Mouse (Mus musculus): ENCODE measurements around the gene Pola1. TPM values are rescaled to one million over a fixed set of nuclear protein-coding genes. Genes with fewer than 3 reads are reported as not detected.

The Pola1 gene
- polyA plus RNA-seq, 1 experiment from 2014 or later: 1.8 TPM

- ATAC-seq: no peak
- no peaks in the 10 kb centered on the region for H3K27me3 ChIP-seq (replicated peaks; ENCODE audit: insufficient read depth, low read length)
- no peak overlapping the region for H3K4me3 ChIP-seq (ENCODE audit: low read depth, low read length)
- H3K27ac ChIP-seq (ENCODE audit: low read length): no peak overlapping the region
- TF ChIP-seq CTCF (IDR thresholded peaks at IDR 0.05): no peak
- TF ChIP-seq EP300 (IDR thresholded peaks at IDR 0.05): no peak
- H3K36me3 ChIP-seq (ENCODE audit: insufficient read depth, low read length): no peaks in the 10 kb centered on the region
- no peaks in the 10 kb centered on the region for H3K9me3 ChIP-seq (ENCODE audit: low read length)
- no peak for DNase-seq (ENCODE audit: low spot score)
- no peak overlapping the region for H3K9ac ChIP-seq (replicated peaks; ENCODE audit: low read depth)
- H3K4me2 ChIP-seq (replicated peaks; ENCODE audit: low read depth, low read length): no peak overlapping the region
- WGBS: 83% methylated on average over 5 of the region's 5 CpGs
- no peaks in the 10 kb centered on the region for H3K4me1 ChIP-seq (ENCODE audit: insufficient read depth, low read depth, low read length)
Observed at GRCm38 (mm10) chrX:93663919-93664586, 32.1 kb upstream of the Pola1 start.

DNA sequence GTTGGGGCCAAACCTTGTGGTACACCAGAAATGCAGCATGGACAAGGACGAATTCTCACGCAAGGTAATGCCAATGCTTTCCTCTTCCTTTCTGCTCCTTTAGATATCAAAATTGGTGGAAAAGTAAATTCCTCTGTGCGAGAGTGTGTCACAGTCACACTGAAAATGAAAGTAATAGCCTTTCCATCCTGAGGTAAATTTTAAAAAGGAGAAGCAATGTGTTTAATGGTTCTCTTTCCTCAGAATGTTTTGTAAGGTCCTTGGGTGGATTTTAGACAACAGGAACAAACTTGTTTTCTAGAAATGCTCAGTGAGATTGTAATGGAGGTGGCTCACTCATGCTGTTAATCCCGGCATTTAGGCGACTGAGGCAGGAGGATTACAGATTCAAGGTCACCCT, 23.2 kb upstream of the Pola1 start:
- WGBS: 77% methylated on average over 5 of the region's 5 CpGs
- Histone ChIP-seq H3K36me3 (ENCODE audit: insufficient read depth, low read length) (no peaks in the 10 kb centered on the region), H3K27me3 (replicated peaks; ENCODE audit: insufficient read depth, low read length) (no peaks in the 10 kb centered on the region), H3K4me2 (replicated peaks; ENCODE audit: low read depth, low read length) (no peak overlapping the region), H3K9me3 (ENCODE audit: low read length) (no peaks in the 10 kb centered on the region), H3K9ac (replicated peaks; ENCODE audit: low read depth) (no peak overlapping the region), H3K27ac (ENCODE audit: low read length) (no peak overlapping the region), H3K4me1 (ENCODE audit: insufficient read depth, low read depth, low read length) (no peaks in the 10 kb centered on the region), H3K4me3 (ENCODE audit: low read depth, low read length) (no peak overlapping the region)
- no peak for ATAC-seq
- TF ChIP-seq CTCF (IDR thresholded peaks at IDR 0.05) (no peak), EP300 (IDR thresholded peaks at IDR 0.05) (no peak)
- DNase-seq (ENCODE audit: low spot score): no peak

- H3K27ac ChIP-seq (ENCODE audit: low read length): no peak within 1 kb of the TSS
- H3K9me3 ChIP-seq (ENCODE audit: low read length): no peaks in the 10 kb centered on the region
- H3K4me3 ChIP-seq (ENCODE audit: low read depth, low read length): no peak within 1 kb of the TSS
- H3K4me2 ChIP-seq (replicated peaks; ENCODE audit: low read depth, low read length): no peak within 1 kb of the TSS
- no peak for ATAC-seq
- no peaks in the 10 kb centered on the region for H3K36me3 ChIP-seq (ENCODE audit: insufficient read depth, low read length)
- H3K27me3 ChIP-seq (replicated peaks; ENCODE audit: insufficient read depth, low read length): no peaks in the 10 kb centered on the region
- no peak for DNase-seq (ENCODE audit: low spot score)
- H3K9ac ChIP-seq (replicated peaks; ENCODE audit: low read depth): no peak within 1 kb of the TSS
- TF ChIP-seq CTCF (IDR thresholded peaks at IDR 0.05) (no peak), EP300 (IDR thresholded peaks at IDR 0.05) (no peak)
- WGBS: 22% methylated on average over 3 of the region's 3 CpGs
- H3K4me1 ChIP-seq (ENCODE audit: insufficient read depth, low read depth, low read length): no peaks in the 10 kb centered on the region
Observed at GRCm38 (mm10) chrX:93654218-93655002, 22.5 kb upstream of the Pola1 start, which contains the start of gene Pcyt1b. TSS of gene Pcyt1b (plus strand) at chrX:93654863.

DNA sequence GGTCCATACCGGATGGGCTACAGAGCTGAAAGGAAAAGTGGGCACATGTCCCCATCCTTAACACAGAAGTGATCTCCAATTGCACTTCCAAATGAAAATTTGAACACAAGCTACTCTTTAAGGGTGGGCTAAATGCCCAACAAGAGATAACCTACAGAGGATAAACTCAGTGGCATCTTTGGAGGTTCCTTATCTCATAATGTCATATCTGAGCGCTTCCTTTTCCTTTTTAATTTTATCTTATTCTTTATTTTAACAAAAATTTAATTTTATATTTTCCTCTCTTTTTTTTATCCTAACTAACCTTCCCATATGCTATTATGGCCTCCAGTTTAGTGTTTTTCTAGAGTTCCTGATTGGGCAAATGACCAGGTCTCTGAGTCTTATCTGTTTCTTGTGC, 18.8 kb upstream of the Pola1 start:
- TF ChIP-seq CTCF (IDR thresholded peaks at IDR 0.05) (no peak), EP300 (IDR thresholded peaks at IDR 0.05) (no peak)
- no peak overlapping the region for H3K9ac ChIP-seq (replicated peaks; ENCODE audit: low read depth)
- no peak overlapping the region for H3K4me3 ChIP-seq (ENCODE audit: low read depth, low read length)
- no peaks in the 10 kb centered on the region for H3K4me1 ChIP-seq (ENCODE audit: insufficient read depth, low read depth, low read length)
- no peak overlapping the region for H3K4me2 ChIP-seq (replicated peaks; ENCODE audit: low read depth, low read length)
- H3K9me3 ChIP-seq (ENCODE audit: low read length): no peaks in the 10 kb centered on the region
- no peak for ATAC-seq
- no peaks in the 10 kb centered on the region for H3K27me3 ChIP-seq (replicated peaks; ENCODE audit: insufficient read depth, low read length)
- no peak overlapping the region for H3K27ac ChIP-seq (ENCODE audit: low read length)
- H3K36me3 ChIP-seq (ENCODE audit: insufficient read depth, low read length): no peaks in the 10 kb centered on the region
- DNase-seq (ENCODE audit: low spot score): no peak
- 89% methylated on average over 2 of the region's 2 CpGs for WGBS

GRCm38 (mm10) chrX:93644022-93644421, 12.1 kb upstream of the Pola1 start:
- no peak overlapping the region for H3K4me2 ChIP-seq (replicated peaks; ENCODE audit: low read depth, low read length)
- no peaks in the 10 kb centered on the region for H3K4me1 ChIP-seq (ENCODE audit: insufficient read depth, low read depth, low read length)
- ATAC-seq (no peak), DNase-seq (ENCODE audit: low spot score) (no peak)
- H3K27me3 ChIP-seq (replicated peaks; ENCODE audit: insufficient read depth, low read length): no peaks in the 10 kb centered on the region
- no peak overlapping the region for H3K27ac ChIP-seq (ENCODE audit: low read length)
- H3K9ac ChIP-seq (replicated peaks; ENCODE audit: low read depth): no peak overlapping the region
- TF ChIP-seq CTCF (IDR thresholded peaks at IDR 0.05) (no peak), EP300 (IDR thresholded peaks at IDR 0.05) (no peak)
- H3K4me3 ChIP-seq (ENCODE audit: low read depth, low read length): no peak overlapping the region
- no peaks in the 10 kb centered on the region for H3K36me3 ChIP-seq (ENCODE audit: insufficient read depth, low read length)
- no peaks in the 10 kb centered on the region for H3K9me3 ChIP-seq (ENCODE audit: low read length)

- no peak for DNase-seq (ENCODE audit: low spot score)
- Histone ChIP-seq H3K27ac (ENCODE audit: low read length) (no peak overlapping the region), H3K27me3 (replicated peaks; ENCODE audit: insufficient read depth, low read length) (no peaks in the 10 kb centered on the region), H3K9me3 (ENCODE audit: low read length) (no peaks in the 10 kb centered on the region), H3K4me1 (ENCODE audit: insufficient read depth, low read depth, low read length) (no peaks in the 10 kb centered on the region), H3K4me3 (ENCODE audit: low read depth, low read length) (no peak overlapping the region), H3K4me2 (replicated peaks; ENCODE audit: low read depth, low read length) (no peak overlapping the region), H3K36me3 (ENCODE audit: insufficient read depth, low read length) (no peaks in the 10 kb centered on the region), H3K9ac (replicated peaks; ENCODE audit: low read depth) (no peak overlapping the region)
- WGBS: 76% methylated on average over 3 of the region's 3 CpGs
- TF ChIP-seq CTCF (IDR thresholded peaks at IDR 0.05) (no peak), EP300 (IDR thresholded peaks at IDR 0.05) (no peak)
- no peak for ATAC-seq
Observed at GRCm38 (mm10) chrX:93643600-93643999, 11.6 kb upstream of the Pola1 start.
